Mouse (Mus musculus): ENCODE data around the gene Amz1.

GRCm38 (mm10) chr5:140796051-140796450, 72.1 kb downstream of the Amz1 start:
- TF ChIP-seq CTCF (IDR thresholded peaks at IDR 0.05; ENCODE audit: control insufficient read depth, insufficient read depth, insufficient replicate concordance, low read depth, low read length), result no peak
- TF ChIP-seq POLR2A (IDR thresholded peaks at IDR 0.05; ENCODE audit: control insufficient read depth, low read depth, low read length), result no peak
